Mouse (Mus musculus) liver, postnatal 0 days (tissue): ENCODE data around the gene Enox2.

Experiments
- CTCF ChIP-seq: sonication (generic); IDR thresholded peaks from 2 replicates; pipeline ENCODE4 v1.5.1; 2016; ENCODE audit warnings: antibody characterized with exemption, low read depth
- EP300 ChIP-seq: IDR thresholded peaks from 2 replicates; pipeline ENCODE4 v1.6.1; 2016; ENCODE audit warnings: antibody characterized with exemption, low read depth, mild to moderate bottlenecking

DNA sequence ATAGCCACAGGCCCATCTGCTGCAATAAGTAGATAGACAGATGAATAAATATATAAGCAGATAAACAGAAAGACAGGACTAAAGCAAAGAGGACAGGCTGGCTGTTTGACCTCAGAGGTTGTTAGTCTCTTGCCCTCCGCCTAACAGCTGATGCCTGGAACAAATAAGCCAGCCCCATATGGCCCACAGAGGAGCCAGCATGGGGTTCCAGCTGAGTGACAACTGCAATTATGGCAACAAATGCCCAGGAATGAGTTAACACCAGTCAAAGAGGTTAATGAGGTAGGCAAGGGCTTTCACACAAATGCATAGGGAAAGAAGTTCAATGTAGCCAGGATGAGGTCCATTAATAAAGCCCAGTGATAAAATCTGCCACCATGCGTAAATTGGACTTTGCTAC is 191.8 kb downstream of the Enox2 start:
- TF ChIP-seq CTCF (no peak), EP300 (no peak)
